Mouse (Mus musculus) heart, embryonic 11.5 days (tissue): ENCODE results near the gene Ssh1. TPM values are rescaled to one million over a fixed set of nuclear protein-coding genes. Genes with fewer than 3 reads are reported as not detected.

Experiments
- ATAC-seq: fragments of 200-750 bp; cut with Nextera tagmentation; replicated peaks from 2 replicates; pipeline ENCODE4 v1.8.0; 2017; ENCODE audit warnings: moderate library complexity; ENCODE audit not compliant: insufficient number of reproducible peaks, low FRiP score, low TSS enrichment
- H3K27ac ChIP-seq: fragments of 300-500 bp; sonication (generic); 2 replicates; pipeline ENCODE4 v1.5.1; 2014; ENCODE audit warnings: mild to moderate bottlenecking, low read depth, low read length
- H3K27me3 ChIP-seq: fragments of 300-500 bp; sonication (generic); 2 replicates; pipeline ENCODE4 v1.6.1; 2014; ENCODE audit warnings: mild to moderate bottlenecking, low read length, mixed read lengths; ENCODE audit not compliant: control insufficient read depth, insufficient read depth
- H3K36me3 ChIP-seq: fragments of 300-500 bp; sonication (generic); 2 replicates; pipeline ENCODE4 v1.6.1; 2014; ENCODE audit warnings: mild to moderate bottlenecking, low read length, moderate library complexity, mixed read lengths; ENCODE audit not compliant: control insufficient read depth, insufficient read depth
- H3K4me1 ChIP-seq: fragments of 300-500 bp; sonication (generic); 2 replicates; pipeline ENCODE4 v1.6.1; 2014; ENCODE audit warnings: low read length; ENCODE audit not compliant: control insufficient read depth, insufficient read depth
- H3K4me2 ChIP-seq: fragments of 300-500 bp; sonication (generic); 2 replicates; pipeline ENCODE4 v1.6.1; 2014; ENCODE audit warnings: mild to moderate bottlenecking, moderate library complexity
- H3K4me3 ChIP-seq: fragments of 300-500 bp; sonication (generic); 2 replicates; pipeline ENCODE4 v1.5.1; 2014; ENCODE audit warnings: low read depth, low read length
- H3K9ac ChIP-seq: fragments of 300-500 bp; sonication (generic); 2 replicates; pipeline ENCODE4 v1.6.1; 2014; ENCODE audit warnings: mild to moderate bottlenecking, low read depth, low read length, moderate library complexity
- H3K9me3 ChIP-seq: fragments of 300-500 bp; sonication (generic); replicated peaks from 2 replicates; pipeline ENCODE4 v1.6.1; 2016; ENCODE audit warnings: low read length; ENCODE audit not compliant: control insufficient read depth
- WGBS: fragments of 180-500 bp; shearing (Covaris S2); extraction: QIAGEN DNeasy Blood & Tissue Kit; methylation state at CpG from one replicate; pipeline ENCODE4 v1.1.7; 2014; ENCODE audit not compliant: insufficient replicate concordance; 5-methylcytosine and 5-hydroxymethylcytosine counted together
- polyA plus RNA-seq: library from polyadenylated mRNA; unstranded; fragments of >200 nt; fragmentation: Nextera tagmentation; extraction: Ambion mirVana; gene quantifications from 2 replicates; pipeline ENCODE4 v1.2.1, GENCODE M21; 2014

Ssh1 gene
- polyA plus RNA-seq, 1 experiment from 2014 or later, result 35.8 TPM

DNA sequence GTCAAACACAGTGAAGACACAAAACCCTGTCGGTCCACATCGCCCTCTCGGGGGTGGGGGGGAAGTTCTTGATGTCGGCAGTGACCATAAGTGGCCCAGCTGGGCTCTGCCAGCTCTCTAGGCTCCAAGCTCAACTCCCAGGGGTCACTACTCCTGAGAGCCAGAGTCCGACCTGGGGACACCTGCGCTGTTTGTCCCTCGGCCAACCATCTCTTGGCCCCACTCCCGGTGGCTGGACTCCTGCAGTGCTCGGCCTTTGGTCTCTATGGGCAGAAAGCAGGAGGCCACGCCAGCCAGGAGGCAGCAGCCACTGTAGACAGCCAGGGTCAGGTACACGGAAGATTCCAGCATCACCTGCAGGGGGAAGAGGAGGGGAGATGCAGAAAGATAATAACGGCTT lies 34.4 kb upstream of the Ssh1 start:
- Histone ChIP-seq H3K27ac (no peak overlapping the region), H3K4me2 (no peak overlapping the region), H3K36me3 (no peaks in the 10 kb centered on the region), H3K27me3 (peaks cover 4% of the 10 kb centered on the region; the same call in 1 of the 2 replicates), H3K4me1 (no peaks in the 10 kb centered on the region), H3K9ac (no peak overlapping the region), H3K9me3 (no peaks in the 10 kb centered on the region), H3K4me3 (no peak overlapping the region)
- 83% methylated on average over 12 of the region's 12 CpGs for WGBS
- ATAC-seq, result no peak

DNA sequence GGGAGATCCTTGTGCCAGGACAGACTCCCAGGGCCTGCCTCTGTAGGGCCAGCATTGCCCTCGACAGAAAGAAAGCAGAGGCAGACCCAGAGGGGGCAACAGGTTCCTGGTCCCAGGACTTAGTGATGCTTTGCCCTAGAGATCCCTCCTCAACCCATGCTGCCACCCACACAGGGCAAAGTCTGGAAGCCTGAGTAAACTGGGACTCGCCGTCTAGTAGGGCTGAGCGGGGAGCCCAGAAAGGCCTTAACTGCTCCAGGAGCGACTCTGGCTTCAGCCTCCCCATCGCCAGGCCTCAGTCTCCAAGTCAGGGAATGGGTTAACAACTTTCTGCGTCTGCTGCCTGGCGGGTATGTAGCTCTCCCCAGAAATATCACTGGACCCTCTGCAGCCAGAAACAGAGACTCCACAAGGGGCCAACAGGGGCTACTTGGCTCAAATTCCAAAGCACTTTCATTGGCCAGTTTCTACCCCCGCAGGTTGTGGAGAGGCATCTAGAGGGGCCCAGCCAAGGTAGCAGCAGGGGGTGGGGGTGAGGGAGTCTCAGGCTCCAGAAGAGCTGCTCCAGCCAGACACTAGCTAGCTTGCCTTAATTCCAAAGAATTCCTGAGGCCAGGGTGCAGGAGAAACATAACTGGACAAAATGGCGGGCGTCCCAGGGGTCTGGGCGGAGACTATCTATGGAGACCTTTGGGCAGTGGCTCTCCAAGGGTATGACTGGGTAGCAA lies 33.7 kb upstream of the Ssh1 start:
- ATAC-seq, result no peak
- no peak overlapping the region for H3K27ac ChIP-seq
- H3K4me2 ChIP-seq, result no peak overlapping the region
- H3K4me1 ChIP-seq, result no peaks in the 10 kb centered on the region
- no peak overlapping the region for H3K9ac ChIP-seq
- peaks cover 4% of the 10 kb centered on the region; the same call in 1 of the 2 replicates for H3K27me3 ChIP-seq
- no peaks in the 10 kb centered on the region for H3K36me3 ChIP-seq
- H3K4me3 ChIP-seq, result no peak overlapping the region
- H3K9me3 ChIP-seq, result no peaks in the 10 kb centered on the region
- WGBS, result 81% methylated on average over 12 of the region's 12 CpGs

DNA sequence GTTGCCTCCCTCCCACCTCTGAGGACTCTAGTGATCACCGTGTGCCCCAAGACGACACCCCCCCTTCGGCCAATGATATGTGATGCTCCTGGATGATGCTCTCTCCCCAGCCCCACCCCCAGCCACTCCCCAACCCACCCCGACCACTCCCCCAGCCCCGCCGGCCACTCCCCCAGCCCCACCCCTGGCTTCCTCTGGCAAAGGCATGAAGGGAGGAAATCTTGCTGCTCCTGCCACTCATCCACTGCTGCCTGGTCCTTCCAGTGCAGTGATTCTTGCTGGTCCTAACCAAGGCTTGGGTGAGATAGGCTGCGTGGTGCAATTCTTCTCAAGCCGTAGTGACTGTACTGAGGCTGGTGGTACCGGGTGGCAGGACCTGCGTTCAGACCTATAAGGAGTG lies 31.2 kb upstream of the Ssh1 start:
- H3K27ac ChIP-seq, result no peak overlapping the region
- H3K36me3 ChIP-seq, result no peaks in the 10 kb centered on the region
- no peak overlapping the region for H3K4me2 ChIP-seq
- ATAC-seq, result no peak
- H3K9me3 ChIP-seq, result no peaks in the 10 kb centered on the region
- H3K9ac ChIP-seq, result no peak overlapping the region
- WGBS, result 19% methylated on average over 7 of the region's 10 CpGs
- H3K4me3 ChIP-seq, result no peak overlapping the region
- H3K4me1 ChIP-seq, result no peaks in the 10 kb centered on the region
- H3K27me3 ChIP-seq, result peaks cover 4% of the 10 kb centered on the region; the same call in 1 of the 2 replicates

DNA sequence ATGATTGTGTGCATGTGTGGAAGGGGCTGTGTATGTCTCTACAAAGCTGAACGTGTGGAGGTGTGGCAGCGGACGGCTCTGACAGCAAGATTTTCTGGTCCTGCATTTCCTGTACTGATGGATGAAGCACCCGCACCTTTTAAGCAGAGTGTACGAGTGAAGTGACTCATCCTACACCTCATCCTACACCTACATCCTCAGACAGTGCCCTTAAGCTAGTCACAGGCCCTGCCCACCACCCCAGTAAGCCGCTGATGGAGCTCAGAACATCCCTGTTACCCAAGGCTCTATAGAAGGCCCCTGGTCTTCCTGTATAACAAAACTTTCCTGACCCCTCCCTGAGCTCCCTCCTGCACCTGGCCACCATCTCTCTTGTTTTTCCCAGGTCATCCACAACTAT lies 30.7 kb upstream of the Ssh1 start:
- H3K27ac ChIP-seq, result no peak overlapping the region
- 51% methylated on average over 6 of the region's 6 CpGs for WGBS
- no peaks in the 10 kb centered on the region for H3K9me3 ChIP-seq
- no peak for ATAC-seq
- no peak overlapping the region for H3K4me2 ChIP-seq
- no peak overlapping the region for H3K4me3 ChIP-seq
- peaks cover 4% of the 10 kb centered on the region; the same call in 1 of the 2 replicates for H3K27me3 ChIP-seq
- H3K36me3 ChIP-seq, result no peaks in the 10 kb centered on the region
- no peaks in the 10 kb centered on the region for H3K4me1 ChIP-seq
- no peak overlapping the region for H3K9ac ChIP-seq

DNA sequence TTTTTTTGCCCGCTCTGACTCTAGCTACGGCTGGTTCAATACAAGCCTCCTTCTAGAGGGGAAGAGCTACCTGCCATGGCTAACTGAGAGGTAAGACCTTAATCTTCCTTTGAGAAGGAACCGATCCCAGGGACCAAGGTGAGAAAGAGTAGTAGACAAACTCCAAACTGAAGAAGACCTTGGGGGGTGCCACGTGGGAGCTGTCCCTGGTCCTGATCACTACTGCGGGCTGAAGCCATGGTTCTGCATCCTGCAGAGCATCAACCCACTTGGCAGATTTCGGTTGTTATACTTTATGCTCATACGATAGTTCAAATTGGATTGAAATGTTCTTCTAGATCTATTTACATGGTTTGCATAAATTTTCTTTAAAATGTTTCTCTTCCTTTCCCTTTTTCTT lies 21.4 kb upstream of the Ssh1 start:
- Histone ChIP-seq H3K9ac (no peak overlapping the region), H3K4me3 (no peak overlapping the region), H3K9me3 (no peaks in the 10 kb centered on the region), H3K27me3 (no peaks in the 10 kb centered on the region), H3K4me1 (no peaks in the 10 kb centered on the region), H3K36me3 (no peaks in the 10 kb centered on the region), H3K4me2 (no peak overlapping the region), H3K27ac (no peak overlapping the region)
- WGBS, result 60% methylated on average over 7 of the region's 7 CpGs
- ATAC-seq, result no peak

DNA sequence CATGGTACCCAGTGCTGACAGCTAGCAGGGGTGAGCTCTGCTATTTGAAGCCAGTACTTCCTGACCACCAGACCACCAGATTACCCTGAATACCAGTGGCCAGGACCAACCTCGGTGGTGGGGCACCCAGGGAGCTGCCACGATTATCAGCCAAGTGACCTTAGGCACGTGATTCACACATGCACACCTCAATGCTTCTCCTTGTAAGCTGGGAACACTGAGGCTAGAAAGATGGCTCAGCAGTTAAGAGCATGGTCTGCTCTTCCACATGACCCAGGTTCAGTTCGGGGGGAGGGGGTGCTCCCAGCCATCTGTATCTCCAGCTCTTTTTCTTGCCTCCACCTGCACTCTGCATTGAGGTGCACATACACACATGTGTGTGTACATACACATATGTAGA lies 15.4 kb upstream of the Ssh1 start:
- Histone ChIP-seq H3K9me3 (no peaks in the 10 kb centered on the region), H3K36me3 (no peaks in the 10 kb centered on the region), H3K27me3 (peaks cover 2% of the 10 kb centered on the region; the same call in 1 of the 2 replicates), H3K4me2 (no peak overlapping the region), H3K27ac (no peak overlapping the region), H3K4me3 (no peak overlapping the region), H3K9ac (no peak overlapping the region), H3K4me1 (no peaks in the 10 kb centered on the region)
- WGBS, result 58% methylated on average over 4 of the region's 4 CpGs
- ATAC-seq, result no peak

DNA sequence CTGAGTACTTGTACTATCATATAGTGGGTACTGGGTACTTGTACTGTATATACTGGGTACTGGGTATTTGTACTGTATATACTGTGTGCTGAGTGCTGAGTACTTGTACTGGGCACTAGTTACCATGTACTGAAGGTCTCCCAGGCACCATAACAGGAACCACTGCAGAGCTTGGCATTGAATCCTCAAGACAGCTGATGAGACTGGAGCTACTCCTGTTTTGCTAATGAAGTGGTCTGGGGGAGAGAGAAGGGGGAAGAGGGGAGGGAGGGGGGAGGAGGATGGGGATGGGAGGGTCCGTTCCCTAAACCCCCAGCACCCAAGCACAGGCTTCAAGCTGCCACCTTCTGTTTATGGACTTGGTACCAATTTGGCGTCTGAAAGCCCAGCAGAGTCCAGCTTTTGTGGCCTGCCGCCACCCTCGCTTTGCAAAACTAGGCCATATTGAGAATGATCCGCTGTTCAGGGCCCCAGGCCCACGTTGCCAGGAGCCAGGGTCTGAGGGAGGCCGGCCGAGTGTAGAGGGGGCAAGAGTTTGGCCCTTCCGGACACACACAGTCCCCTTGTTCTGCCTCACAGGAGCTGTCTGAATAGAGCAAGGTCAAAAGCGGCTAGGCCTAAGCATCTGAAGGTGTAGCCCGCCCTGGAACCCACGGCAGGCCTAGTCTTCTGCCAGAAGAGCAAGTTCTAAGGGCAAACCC lies 14.2 kb upstream of the Ssh1 start:
- Histone ChIP-seq H3K36me3 (no peaks in the 10 kb centered on the region), H3K4me2 (no peak overlapping the region), H3K4me3 (no peak overlapping the region), H3K4me1 (no peaks in the 10 kb centered on the region), H3K27ac (no peak overlapping the region), H3K9ac (no peak overlapping the region), H3K27me3 (peaks cover 2% of the 10 kb centered on the region; the same call in 1 of the 2 replicates), H3K9me3 (no peaks in the 10 kb centered on the region)
- no peak for ATAC-seq
- WGBS, result 74% methylated on average over 12 of the region's 12 CpGs

DNA sequence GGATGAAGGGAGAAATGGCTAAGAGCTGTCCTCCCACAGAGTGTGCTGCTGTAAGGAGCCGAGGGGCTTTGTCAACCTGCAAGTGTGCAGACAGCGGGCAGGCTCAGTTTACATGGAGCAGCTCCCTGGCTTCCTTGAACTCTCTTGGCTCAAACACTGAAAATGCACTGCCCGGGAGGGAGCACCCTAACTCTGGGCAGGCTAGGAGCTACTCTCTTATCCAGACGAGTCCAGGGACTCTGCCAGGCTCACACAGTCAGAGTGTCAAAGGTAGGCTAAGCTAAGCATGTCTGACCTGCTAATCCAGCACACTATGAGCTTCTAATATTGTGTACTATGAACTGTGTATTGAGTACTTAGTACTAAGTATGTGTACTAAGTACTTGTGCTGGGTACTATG lies 13.3 kb upstream of the Ssh1 start:
- no peaks in the 10 kb centered on the region for H3K36me3 ChIP-seq
- H3K4me3 ChIP-seq, result no peak overlapping the region
- no peak overlapping the region for H3K9ac ChIP-seq
- WGBS, result 73% methylated on average over 4 of the region's 4 CpGs
- H3K27me3 ChIP-seq, result peaks cover 2% of the 10 kb centered on the region; the same call in 1 of the 2 replicates
- ATAC-seq, result no peak
- H3K27ac ChIP-seq, result no peak overlapping the region
- H3K4me2 ChIP-seq, result no peak overlapping the region
- no peaks in the 10 kb centered on the region for H3K4me1 ChIP-seq
- H3K9me3 ChIP-seq, result no peaks in the 10 kb centered on the region
